Mouse (Mus musculus) adrenal gland (tissue): ENCODE measurements around the gene Cfap299.

Experiments
- intact Hi-C: fragments of 180-260 bp; cut with DNase I; formaldehyde crosslinking; loops from one replicate; pipeline ENCODE4 v1.15.1; 2025
- microRNA-seq, 2 experiments: library from miRNA; unstranded; fragments of <30 nt; microRNA quantifications; one replicate each; pipeline ENCODE4; 2019

Cfap299 gene

GRCm38 (mm10) chr5:98806492-98806891 lies 477.4 kb downstream of the Cfap299 start:
- intact Hi-C loops, result no loop called here

- intact Hi-C loops, result no loop called here
These were observed 477.9 kb downstream of the Cfap299 start for GRCm38 (mm10) chr5:98807022-98807421.

- intact Hi-C loops, result no loop called here
These were observed 478.8 kb downstream of the Cfap299 start for GRCm38 (mm10) chr5:98807953-98808352.

- intact Hi-C loops, result no loop called here
These were observed 483.3 kb downstream of the Cfap299 start for GRCm38 (mm10) chr5:98812380-98812779.

GRCm38 (mm10) chr5:98815269-98815668 lies 486.2 kb downstream of the Cfap299 start:
- intact Hi-C loops, result no loop called here

GRCm38 (mm10) chr5:98833760-98834159 lies 504.7 kb downstream of the Cfap299 start:
- intact Hi-C loops, result no loop called here

GRCm38 (mm10) chr5:98834300-98834699 lies 505.2 kb downstream of the Cfap299 start:
- intact Hi-C loops, result no loop called here

- intact Hi-C loops, result no loop called here
These were observed 513.7 kb downstream of the Cfap299 start for GRCm38 (mm10) chr5:98842600-98843310.

GRCm38 (mm10) chr5:98844664-98845063 lies 515.6 kb downstream of the Cfap299 start:
- intact Hi-C loops, result no loop called here

Small RNAs within 50 kb of the gene (microRNA-seq; reads per million reads assigned to microRNA genes)
- gene Mir703, result 0 reads per million in 2 experiments
